Mouse (Mus musculus) 416B (cell line): ENCODE measurements around the gene Vmac.

ENCODE experiments used
- DNase-seq: peaks from one replicate; pipeline ENCODE4 v3.0.0; 2011; ENCODE audit warnings: low read depth

Vmac gene

DNA sequence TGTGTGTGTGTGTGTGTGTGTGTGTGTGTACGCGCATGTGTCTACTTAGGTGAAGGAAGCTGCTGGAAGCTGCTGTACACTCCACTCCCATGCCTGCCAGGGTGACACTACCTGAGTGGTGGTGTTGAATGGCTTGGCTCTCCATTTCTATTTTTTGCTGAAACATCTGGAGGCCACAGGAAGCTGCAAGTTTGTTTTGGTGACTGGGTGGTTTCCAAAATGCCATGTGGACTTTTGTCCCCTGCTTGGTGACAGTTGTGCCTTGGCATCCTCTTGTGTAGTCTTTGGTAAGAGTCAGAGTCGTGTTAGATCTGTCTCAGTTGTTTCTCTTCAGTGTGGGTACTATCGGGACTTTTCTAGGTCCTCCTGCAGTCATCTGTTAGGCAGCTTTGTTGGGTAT is 31.0 kb downstream of the Vmac start:
- DNase-seq: peak; percentile 45

DNA sequence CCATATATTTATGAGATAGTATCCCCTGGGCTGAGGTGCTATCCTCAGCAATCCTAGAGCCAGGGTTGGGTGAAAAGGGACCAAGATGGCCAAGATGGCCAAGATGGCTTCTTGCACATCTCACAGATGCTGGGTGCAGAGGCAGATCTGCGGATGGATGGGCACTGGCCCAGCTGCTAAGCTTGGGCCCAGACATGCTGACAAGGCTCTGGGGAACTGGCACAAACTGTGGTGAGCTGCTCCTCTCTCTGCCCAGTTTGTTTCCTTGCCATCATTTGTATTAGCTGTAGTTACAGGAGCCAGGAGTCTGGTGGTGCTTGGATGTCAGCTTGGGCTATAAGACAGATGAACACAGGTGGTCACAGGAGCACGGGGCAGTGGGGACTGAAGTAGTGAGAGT is 33.2 kb downstream of the Vmac start:
- no peak for DNase-seq

DNA sequence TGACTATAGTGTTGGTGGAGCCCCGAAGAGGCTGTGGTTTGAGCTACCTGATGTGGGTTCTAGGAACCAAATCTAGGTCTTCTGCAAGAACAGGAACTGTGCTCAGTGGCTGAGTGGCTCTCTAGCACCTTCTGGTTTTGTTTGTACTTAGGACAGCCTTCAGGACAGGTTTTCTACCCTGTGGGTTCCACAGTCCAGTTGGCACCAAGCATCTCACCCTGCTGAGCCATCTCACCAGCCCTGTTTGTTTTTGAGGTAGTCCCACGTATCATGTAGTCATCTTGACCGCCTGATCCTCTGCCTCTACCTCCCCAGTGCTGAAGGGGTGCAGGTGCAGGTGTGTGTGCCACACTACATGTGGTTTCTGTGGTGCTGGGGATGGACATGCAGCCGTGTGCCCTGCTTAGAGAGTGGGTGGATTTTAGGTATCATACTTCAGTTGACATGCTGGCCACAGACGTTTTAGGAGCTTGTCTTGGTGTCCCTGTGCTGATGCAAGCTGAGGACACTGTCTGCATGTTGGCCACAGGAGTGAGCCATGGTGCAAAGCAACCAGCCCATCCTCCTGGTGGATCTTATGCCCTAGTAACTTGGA is 34.2 kb downstream of the Vmac start:
- DNase-seq: no peak

DNA sequence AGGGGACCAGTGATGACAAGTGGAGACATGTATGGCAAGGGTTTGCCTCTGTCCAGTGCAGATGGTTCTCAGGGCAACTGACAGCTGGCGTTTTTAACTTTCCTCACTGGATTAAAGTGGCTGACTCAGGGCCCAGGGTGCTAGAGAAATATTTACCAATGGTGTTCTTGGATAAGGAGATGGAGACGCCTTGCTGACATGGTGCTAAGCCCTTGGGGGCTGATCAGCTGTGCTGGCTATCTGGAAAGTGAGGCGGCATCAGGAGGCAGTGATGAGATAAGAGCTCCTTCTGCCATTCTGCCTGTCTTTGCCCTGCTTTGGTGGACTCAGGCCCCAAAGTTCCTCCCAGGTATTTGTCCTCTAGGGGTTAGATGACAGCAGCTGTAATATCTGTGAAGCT is 34.9 kb downstream of the Vmac start:
- no peak for DNase-seq

DNA sequence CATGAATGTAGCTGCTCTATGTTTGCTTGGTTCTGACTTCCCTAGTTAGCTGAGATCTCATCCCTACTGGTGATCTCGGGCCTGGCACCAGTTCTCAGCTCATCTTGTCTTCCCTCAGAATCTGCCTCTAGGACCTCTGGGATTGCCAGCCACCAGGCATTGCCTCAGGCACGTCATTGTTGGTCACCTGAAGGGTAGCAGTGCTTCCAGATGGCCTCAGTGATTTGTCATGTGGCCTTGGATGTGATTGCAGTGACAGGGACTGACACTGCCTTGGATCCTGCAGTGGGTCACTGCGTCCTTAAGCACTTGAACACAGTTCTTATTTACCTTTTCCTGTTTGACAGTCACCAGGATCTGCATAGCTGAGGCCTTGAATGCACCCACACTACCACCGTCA is 36.0 kb downstream of the Vmac start:
- no peak for DNase-seq

DNA sequence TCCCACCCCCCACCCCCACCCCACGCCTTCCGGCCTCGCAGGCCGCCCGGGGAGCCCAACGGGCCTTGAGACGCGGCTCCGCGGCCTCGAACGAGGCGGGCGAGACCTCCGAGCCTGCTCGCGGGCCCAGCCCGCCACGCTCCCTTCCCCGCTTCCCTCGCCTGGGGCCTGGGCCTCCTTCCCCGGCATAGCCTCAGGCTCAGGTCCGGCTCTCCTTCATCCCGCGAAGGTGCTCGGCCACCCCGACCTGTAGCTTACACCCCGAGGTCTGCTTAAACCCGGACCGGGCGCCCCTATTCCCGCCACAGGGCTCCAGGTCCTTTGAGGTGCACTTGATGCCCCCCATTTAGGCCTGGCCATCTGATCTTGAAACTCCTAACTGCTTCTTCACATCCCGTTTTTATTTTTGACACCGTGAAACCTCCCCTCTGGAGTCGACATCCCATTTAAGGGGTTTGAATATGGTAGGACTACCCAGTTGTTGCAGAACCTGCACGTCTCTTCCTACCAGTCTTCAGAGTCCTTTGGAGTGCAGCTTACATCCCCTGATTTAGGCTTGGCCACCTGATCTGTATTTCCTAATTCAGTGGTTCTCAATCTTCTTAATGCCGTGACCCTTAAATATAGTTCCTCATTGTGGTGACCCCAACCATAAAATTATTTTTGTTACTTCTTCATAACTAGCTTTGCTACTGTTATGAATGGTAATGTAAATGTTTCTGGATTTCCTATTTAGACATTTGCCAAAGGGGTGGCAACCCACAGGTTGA is 44.0 kb downstream of the Vmac start:
- peak; percentile 36 for DNase-seq

DNA sequence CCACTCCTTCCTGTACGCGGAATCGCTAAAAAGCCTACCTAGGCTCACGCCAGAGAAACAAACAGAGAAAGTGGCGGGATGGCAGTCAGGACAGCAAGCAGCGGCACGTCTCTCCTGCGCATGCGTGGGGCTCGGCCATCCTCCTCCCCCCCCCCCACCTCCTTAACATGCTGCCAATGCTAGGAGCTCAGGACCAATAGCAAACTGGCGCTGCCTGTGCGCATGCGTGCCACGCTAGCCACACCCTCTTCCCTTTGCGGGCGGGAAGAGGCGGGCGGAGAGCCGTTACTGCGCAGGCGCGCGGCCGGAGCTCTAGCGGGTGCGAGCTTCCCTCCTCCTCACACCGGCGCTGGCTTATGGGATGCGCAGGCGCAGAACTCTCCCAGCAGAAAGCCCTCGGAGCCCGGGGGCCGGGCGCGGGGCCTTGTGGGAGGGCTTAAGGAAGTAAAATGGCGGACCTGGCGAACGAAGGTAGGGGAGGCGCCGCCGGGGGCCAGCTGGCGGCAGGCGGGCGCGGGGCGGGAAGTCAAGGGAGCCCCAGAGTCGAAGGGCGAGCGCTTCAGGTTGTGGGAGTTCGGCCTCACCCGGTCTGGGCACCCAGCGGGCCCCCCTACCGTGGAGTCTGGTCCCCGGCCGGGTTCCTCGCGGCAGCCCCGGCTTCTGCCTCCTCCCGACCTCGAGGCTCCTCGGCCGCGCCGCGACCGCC is 44.7 kb downstream of the Vmac start, which contains the start of gene Ranbp3:
TSS of gene Ranbp3 (plus strand) at position 354 of the 706 bp plus-strand sequence.
- DNase-seq: peak; percentile 100

DNA sequence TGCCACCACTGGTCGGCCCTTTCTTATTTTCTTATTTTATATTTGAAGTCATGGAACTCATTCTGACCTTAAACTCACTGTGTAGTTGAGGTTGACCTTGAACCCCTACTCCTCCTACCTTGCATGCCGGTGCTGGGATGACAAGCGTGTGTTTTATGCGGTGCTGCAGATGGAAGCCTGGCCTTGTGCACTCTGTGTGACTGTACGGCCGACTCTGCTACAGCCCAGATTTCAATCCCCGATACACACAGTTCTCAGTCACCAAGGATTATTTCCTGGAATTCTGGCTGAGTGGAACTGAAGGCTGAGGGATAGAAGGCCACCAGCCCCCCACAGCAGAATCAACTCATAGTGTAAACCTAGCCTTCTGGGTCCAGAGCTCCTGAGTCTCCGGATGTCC is 48.1 kb downstream of the Vmac start:
- no peak for DNase-seq

DNA sequence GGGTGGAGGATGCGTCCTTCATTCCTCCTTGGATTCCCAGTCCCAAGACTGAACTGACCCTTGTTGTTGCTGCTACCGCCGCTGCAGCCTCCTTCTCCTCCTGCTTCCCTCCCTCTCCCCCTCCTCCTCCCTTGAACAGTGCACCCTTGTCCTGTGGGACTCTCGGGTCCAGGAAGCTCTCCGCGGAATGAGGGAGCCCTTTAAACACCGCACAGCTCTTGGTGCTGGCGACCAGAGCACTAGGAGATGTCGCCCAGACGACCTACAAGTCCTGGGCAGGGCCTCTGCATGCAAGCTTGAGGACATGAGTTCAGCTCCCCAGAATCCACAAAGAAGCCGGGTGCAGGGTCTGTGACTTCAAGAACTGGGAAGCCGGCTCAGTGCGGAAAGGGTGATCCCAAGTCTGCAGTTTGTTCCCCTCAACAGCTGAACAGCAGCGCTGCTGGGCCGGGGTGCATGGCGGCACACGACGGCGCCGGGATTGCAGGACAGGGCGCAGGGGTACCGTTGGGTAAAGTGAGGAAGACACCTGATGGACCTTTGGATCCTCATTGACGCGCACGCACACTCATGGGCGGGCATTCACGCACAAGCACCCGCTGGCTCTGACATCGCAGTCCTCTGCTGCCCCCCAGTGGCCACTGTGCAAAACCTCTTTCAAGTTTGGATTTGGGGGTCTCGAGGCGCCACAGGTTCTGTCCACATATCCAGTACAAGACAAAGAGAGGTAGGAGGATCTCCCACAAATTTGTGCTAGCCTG is 49.3 kb downstream of the Vmac start:
- DNase-seq: peak; percentile 80

DNA sequence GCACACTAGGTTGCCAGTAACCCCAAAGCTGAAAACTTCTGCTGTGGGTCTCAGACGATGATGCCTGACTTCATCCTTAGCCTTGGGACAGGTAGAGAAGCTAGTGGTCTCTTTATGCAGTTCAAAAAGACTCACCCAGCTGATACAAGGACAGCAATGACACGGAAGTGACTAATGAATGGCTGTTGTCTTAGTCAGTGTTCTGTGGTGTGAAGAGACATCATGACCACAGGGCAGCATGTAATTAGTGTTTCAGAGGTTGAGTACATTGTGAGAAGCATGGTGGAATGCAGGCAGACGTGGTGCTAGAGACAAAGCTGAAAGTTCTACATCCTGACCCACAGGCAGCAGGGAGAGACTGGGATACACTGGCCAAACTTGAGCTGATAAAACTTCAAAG is 50.2 kb downstream of the Vmac start:
- peak; percentile 76 for DNase-seq

DNA sequence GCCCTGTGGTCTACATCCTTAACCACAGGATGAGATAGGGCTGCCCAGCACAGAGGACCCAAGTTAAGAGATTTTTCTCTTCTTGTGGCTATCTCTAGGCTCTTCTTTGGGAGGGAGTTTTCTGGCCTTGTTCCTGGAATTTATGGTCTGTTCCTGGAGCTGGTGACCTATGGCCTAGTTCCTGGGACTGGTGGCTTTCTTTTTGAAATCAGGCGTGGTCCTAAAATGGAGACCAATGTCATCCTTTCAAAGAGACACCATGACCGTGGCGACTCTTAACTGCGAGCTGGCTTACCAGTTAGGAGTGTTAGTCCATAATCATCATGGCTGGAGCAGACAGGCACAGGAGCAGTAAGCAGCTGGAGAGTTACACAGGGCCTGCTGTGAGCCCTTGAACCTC is 51.4 kb downstream of the Vmac start:
- no peak for DNase-seq

DNA sequence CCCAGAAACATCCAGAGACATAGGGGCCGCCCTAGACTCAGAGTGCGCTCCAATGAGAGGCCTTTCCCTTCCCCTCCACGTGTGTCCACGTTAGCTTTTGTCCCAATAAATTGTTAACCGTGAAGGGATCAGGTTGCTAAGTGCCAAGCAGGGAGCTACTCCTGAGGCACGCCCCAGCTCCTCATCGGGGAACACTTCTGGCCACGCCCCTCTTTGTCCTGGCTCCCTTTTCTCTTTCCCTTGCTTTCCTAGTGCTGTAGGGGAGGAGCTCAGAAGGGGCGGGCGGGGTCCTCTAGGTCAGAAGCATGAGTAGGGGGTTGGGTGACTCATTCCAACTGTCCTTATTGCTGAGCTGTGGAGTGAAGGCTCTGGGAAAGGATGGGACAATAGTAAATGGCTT is 53.5 kb downstream of the Vmac start:
- no peak for DNase-seq
